Comparison of ENCODE assay signal across 11 mouse cellular contexts in the genomic region with DNA sequence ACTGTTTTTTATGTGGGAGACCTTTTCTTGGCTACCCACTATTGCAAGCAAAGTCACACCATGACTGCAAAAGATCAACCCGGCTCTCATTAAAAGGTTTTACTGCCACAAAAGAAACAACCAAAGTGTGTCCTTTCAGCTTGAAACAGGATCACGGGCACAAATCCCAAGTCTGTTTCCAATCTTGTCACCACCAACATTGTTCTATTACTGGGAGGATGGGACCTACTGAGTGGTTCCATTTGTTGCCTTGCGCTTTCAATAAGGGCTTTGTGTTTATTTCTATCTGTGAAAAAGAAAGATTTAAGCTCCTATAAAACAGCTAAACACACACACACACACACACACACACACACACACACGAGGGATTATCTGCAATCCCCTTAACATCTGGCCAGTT. TPM values are rescaled to one million over a fixed set of nuclear protein-coding genes. Genes with fewer than 3 reads are reported as not detected.
DNase-seq lines count a peak whose midpoint lies in the region; ATAC-seq and TF ChIP-seq lines count a peak whose summit lies in the region.
"Had no signal": no experiment of that assay in that cellular context is flagged by ENCODE, and none has a peak within 500 bp of the region (broad histone marks: within the 10 kb centered on the region; RNA-seq: fewer than 3 reads in every experiment).

No protein-coding gene starts in this region.

- no peak overlapping the region for H3K9ac ChIP-seq in liver, postnatal 0 days (replicated peaks)
- no peak overlapping the region for H3K9ac ChIP-seq in liver, embryonic 11.5 days (ENCODE audit: low read depth, low read length)
- no peak overlapping the region for H3K9ac ChIP-seq in embryonic facial prominence, embryonic 15.5 days
- H3K9ac ChIP-seq in hindbrain, embryonic 15.5 days: no peak overlapping the region
- no peak overlapping the region for H3K9ac ChIP-seq in neural tube, embryonic 13.5 days
- H3K9ac ChIP-seq: liver, embryonic 14.5 days had no signal

- no peaks in the 10 kb centered on the region for H3K36me3 ChIP-seq in liver, postnatal 0 days (replicated peaks; ENCODE audit: insufficient read depth, low read length)
- no peaks in the 10 kb centered on the region for H3K36me3 ChIP-seq in liver, embryonic 11.5 days (ENCODE audit: control insufficient read depth, insufficient read depth, low read length)
- no peaks in the 10 kb centered on the region for H3K36me3 ChIP-seq in embryonic facial prominence, embryonic 15.5 days
- H3K36me3 ChIP-seq in hindbrain, embryonic 15.5 days: no peaks in the 10 kb centered on the region
- H3K36me3 ChIP-seq in neural tube, embryonic 13.5 days: no peaks in the 10 kb centered on the region

- DNase-seq in liver, postnatal 0 days: no peak
- no peak for DNase-seq in liver, embryonic 11.5 days (ENCODE audit: low spot score)
- no peak for DNase-seq in spleen, adult 18-20 months
- DNase-seq in left cerebral cortex, adult 11 months (ENCODE audit: low spot score): no peak
- DNase-seq in adipocyte (ENCODE audit: low spot score): no peak
- DNase-seq: thymus, postnatal 14 days had no signal

- no peak for ATAC-seq in liver, postnatal 0 days
- ATAC-seq in liver, embryonic 11.5 days (replicated peaks; ENCODE audit: low FRiP score): no peak
- no peak for ATAC-seq in embryonic facial prominence, embryonic 15.5 days (ENCODE audit: insufficient number of reproducible peaks, low FRiP score, low TSS enrichment, low read depth)
- no peak for ATAC-seq in hindbrain, embryonic 15.5 days (ENCODE audit: low FRiP score, low read depth)
- no peak; the same call in 1 of the 2 replicates for ATAC-seq in neural tube, embryonic 13.5 days (ENCODE audit: low read depth)
- ATAC-seq: inflammation-experienced regulatory T-cells, adult 6 months had no signal

- no peak overlapping the region for H3K27ac ChIP-seq in liver, postnatal 0 days (ENCODE audit: low read depth)
- H3K27ac ChIP-seq in liver, embryonic 11.5 days (ENCODE audit: low read depth, low read length): no peak overlapping the region
- no peak overlapping the region for H3K27ac ChIP-seq in embryonic facial prominence, embryonic 15.5 days (replicated peaks)
- no peak overlapping the region for H3K27ac ChIP-seq in hindbrain, embryonic 15.5 days (replicated peaks)
- H3K27ac ChIP-seq in neural tube, embryonic 13.5 days (replicated peaks): peak overlapping the region; percentile 52; the same call in 1 of the 2 replicates
- H3K27ac ChIP-seq: liver, embryonic 14.5 days had no signal

- WGBS in liver, postnatal 0 days (ENCODE audit: insufficient replicate concordance): 67% methylated on average over 4 of the region's 4 CpGs
- 60% methylated on average over 4 of the region's 4 CpGs for WGBS in liver, embryonic 11.5 days
- WGBS in embryonic facial prominence, embryonic 15.5 days: 18% methylated on average over 4 of the region's 4 CpGs
- WGBS in hindbrain, embryonic 15.5 days: 36% methylated on average over 4 of the region's 4 CpGs
- 19% methylated on average over 4 of the region's 4 CpGs for WGBS in neural tube, embryonic 13.5 days

- TF ChIP-seq CTCF in liver, postnatal 0 days (IDR thresholded peaks at IDR 0.05; ENCODE audit: low read depth): no peak

- H3K4me1 ChIP-seq in liver, postnatal 0 days (ENCODE audit: insufficient read depth): peaks cover 6% of the 10 kb centered on the region; the same call in 1 of the 2 replicates
- no peaks in the 10 kb centered on the region for H3K4me1 ChIP-seq in liver, embryonic 11.5 days (replicated peaks; ENCODE audit: control insufficient read depth, insufficient read depth, low read length)
- peaks cover 38% of the 10 kb centered on the region for H3K4me1 ChIP-seq in embryonic facial prominence, embryonic 15.5 days
- H3K4me1 ChIP-seq in hindbrain, embryonic 15.5 days (replicated peaks): peaks cover 16% of the 10 kb centered on the region; the same call in 1 of the 2 replicates
- peaks cover 24% of the 10 kb centered on the region for H3K4me1 ChIP-seq in neural tube, embryonic 13.5 days (replicated peaks)

- H3K9me3 ChIP-seq in liver, postnatal 0 days (ENCODE audit: low read length): no peaks in the 10 kb centered on the region
- H3K9me3 ChIP-seq in liver, embryonic 11.5 days (ENCODE audit: control insufficient read depth, low read length): no peaks in the 10 kb centered on the region
- H3K9me3 ChIP-seq in embryonic facial prominence, embryonic 15.5 days (replicated peaks): no peaks in the 10 kb centered on the region
- no peaks in the 10 kb centered on the region for H3K9me3 ChIP-seq in hindbrain, embryonic 15.5 days
- H3K9me3 ChIP-seq in neural tube, embryonic 13.5 days: no peaks in the 10 kb centered on the region

- no peak for TF ChIP-seq EP300 in liver, postnatal 0 days (IDR thresholded peaks at IDR 0.05; ENCODE audit: low read depth)

- H3K4me2 ChIP-seq in liver, postnatal 0 days (ENCODE audit: low read depth, low read length): peak overlapping the region; percentile 69; the same call in 1 of the 2 replicates
- H3K4me2 ChIP-seq in liver, embryonic 11.5 days: no peak overlapping the region; the same call in 1 of the 2 replicates
- H3K4me2 ChIP-seq in embryonic facial prominence, embryonic 15.5 days (replicated peaks): peak overlapping the region; percentile 64
- peak overlapping the region; percentile 97 for H3K4me2 ChIP-seq in hindbrain, embryonic 15.5 days
- H3K4me2 ChIP-seq in neural tube, embryonic 13.5 days: peak overlapping the region; percentile 82

- H3K4me3 ChIP-seq in liver, postnatal 0 days (ENCODE audit: low read depth, low read length): 0 out of 2 replicates have a peak overlapping the region, but pooled peaks have one; percentile 68
- no peak overlapping the region for H3K4me3 ChIP-seq in liver, embryonic 11.5 days (ENCODE audit: low read depth, low read length)
- peak overlapping the region; percentile 78 for H3K4me3 ChIP-seq in embryonic facial prominence, embryonic 15.5 days (replicated peaks)
- H3K4me3 ChIP-seq in hindbrain, embryonic 15.5 days: no peak overlapping the region
- H3K4me3 ChIP-seq in neural tube, embryonic 13.5 days: peak overlapping the region; percentile 83

- no peaks in the 10 kb centered on the region for H3K27me3 ChIP-seq in liver, postnatal 0 days (ENCODE audit: insufficient read depth, low read length)
- peaks cover 3% of the 10 kb centered on the region; the same call in 1 of the 2 replicates for H3K27me3 ChIP-seq in liver, embryonic 11.5 days (replicated peaks; ENCODE audit: control insufficient read depth, insufficient read depth, low read length)
- no peaks in the 10 kb centered on the region for H3K27me3 ChIP-seq in embryonic facial prominence, embryonic 15.5 days
- peaks cover 2% of the 10 kb centered on the region; the same call in 1 of the 2 replicates for H3K27me3 ChIP-seq in hindbrain, embryonic 15.5 days
- H3K27me3 ChIP-seq in neural tube, embryonic 13.5 days: peaks cover 5% of the 10 kb centered on the region

RNA-seq across cellular contexts. Expression of gene Crybg3, which starts 1.8 kb away (rescaled TPM):
- polyA plus RNA-seq in liver, postnatal 0 days (2015; fragmentation: Nextera tagmentation; extraction: Ambion mirVana): 0.77 and 1.0 TPM in 2 replicates
- polyA plus RNA-seq in liver, embryonic 11.5 days (2014; fragmentation: Nextera tagmentation; extraction: Ambion mirVana): 4.0 and 4.6 TPM in 2 replicates
- polyA plus RNA-seq in embryonic facial prominence, embryonic 15.5 days (2015; fragmentation: Nextera tagmentation; extraction: Ambion mirVana): 11.4 and 12.7 TPM in 2 replicates
- polyA plus RNA-seq in hindbrain, embryonic 15.5 days (2015; fragmentation: Nextera tagmentation; extraction: Ambion mirVana): 2.7 and 3.0 TPM in 2 replicates
- 2.8 and 3.8 TPM in 2 replicates for polyA plus RNA-seq in neural tube, embryonic 13.5 days (2015; fragmentation: Nextera tagmentation; extraction: Ambion mirVana)

RNA-seq across cellular contexts. Expression of gene Arl6, which starts 40.2 kb away (rescaled TPM):
- polyA plus RNA-seq in liver, postnatal 0 days (2015; fragmentation: Nextera tagmentation; extraction: Ambion mirVana): 3.3 and 3.4 TPM in 2 replicates
- polyA plus RNA-seq in liver, embryonic 11.5 days (2014; fragmentation: Nextera tagmentation; extraction: Ambion mirVana): 12.8 and 13.2 TPM in 2 replicates
- 34.0 and 34.8 TPM in 2 replicates for polyA plus RNA-seq in embryonic facial prominence, embryonic 15.5 days (2015; fragmentation: Nextera tagmentation; extraction: Ambion mirVana)
- polyA plus RNA-seq in hindbrain, embryonic 15.5 days (2015; fragmentation: Nextera tagmentation; extraction: Ambion mirVana): 53.0 and 56.4 TPM in 2 replicates
- polyA plus RNA-seq in neural tube, embryonic 13.5 days (2015; fragmentation: Nextera tagmentation; extraction: Ambion mirVana): 46.7 and 48.8 TPM in 2 replicates

Comparison
In these comparisons a context has a peak if more than half of its experiments do, and no peak if none do; other contexts are left out.
1. H3K4me3 ChIP-seq: peak in liver, postnatal 0 days (single experiment), embryonic facial prominence, embryonic 15.5 days (single experiment) and neural tube, embryonic 13.5 days (single experiment); none in liver, embryonic 11.5 days (single experiment) and hindbrain, embryonic 15.5 days (single experiment).